22 mouse cellular contexts compared by ENCODE assay signal in the genomic region with DNA sequence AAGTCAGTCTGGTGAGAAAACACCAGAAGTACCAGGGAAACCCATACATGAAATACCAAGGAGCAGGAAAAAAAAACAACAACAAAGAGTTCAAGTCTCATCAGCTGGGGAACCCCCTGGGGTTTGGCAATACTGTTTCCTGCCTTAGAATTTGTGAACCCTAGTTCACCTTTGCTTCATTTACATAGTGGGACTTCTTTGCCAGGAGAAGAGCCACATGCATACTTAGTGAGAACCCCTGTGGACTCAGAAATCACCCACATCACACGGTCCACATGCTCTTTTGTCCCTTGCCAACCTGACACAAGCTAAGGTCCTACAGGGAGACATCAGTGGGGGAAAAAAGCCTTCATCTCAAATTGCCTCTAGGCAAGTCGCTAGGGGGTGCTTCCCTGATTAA. TPM values are rescaled to one million over a fixed set of nuclear protein-coding genes. Genes with fewer than 3 reads are reported as not detected.
DNase-seq lines count a peak whose midpoint lies in the region; ATAC-seq lines count a peak whose summit lies in the region.
"Had no signal": no experiment of that assay in that cellular context is flagged by ENCODE, and none has a peak within 500 bp of the region (broad histone marks: within the 10 kb centered on the region; RNA-seq: fewer than 3 reads in every experiment).

No protein-coding gene starts in this region.

- peak; percentile 37 for DNase-seq in A20 (ENCODE audit: low read depth, low spot score)
- DNase-seq in CD4-positive, CD25-positive, alpha-beta regulatory T cell, adult 2 months (ENCODE audit: low read depth, low spot score) = peak; percentile 70
- peak; percentile 70 for DNase-seq in R1 (ENCODE audit: low read depth, low spot score)
- no peak for DNase-seq in gastrocnemius, postnatal 25 days
- no peak for DNase-seq in lung, postnatal 36 days
- no peak for DNase-seq in adrenal gland, postnatal 25 days
- DNase-seq: adrenal gland, adult 2 months; B cell, adult 2 months; cerebellum, adult 2 months; cerebellum, postnatal 14 days; gastrocnemius, postnatal 14 days; heart, adult 18-20 months; kidney, adult 2 months; liver; lung, adult 2 months; lung, postnatal 14 days; right cerebral cortex, postnatal 14 days; thymus, postnatal 4 days had no signal

- ATAC-seq in inflammation-experienced regulatory T-cells, adult 6 months = peak; percentile 86
- ATAC-seq: forebrain, embryonic 16.5 days; intestine, embryonic 15.5 days; midbrain, embryonic 15.5 days had no signal

RNA-seq across cellular contexts. Expression of a gene that starts 10.6 kb away (rescaled TPM):
- polyA plus RNA-seq in inflammation-experienced regulatory T-cells, adult 6 months (2017; shearing (Covaris generic)) = 10 to 100 TPM; 29.9 to 31.2 (median 30.7) TPM
- total RNA-seq in gastrocnemius, postnatal 25 days (2021) = 10 to 100 TPM in 1 of 2 experiments, 1 to 10 TPM in 1; 8.9 to 21.8 TPM
- total RNA-seq in adrenal gland, postnatal 25 days (2021) = 63.3 and 69.1 TPM in 2 replicates

RNA-seq across cellular contexts. Expression of a gene that starts 51.2 kb away (rescaled TPM):
- 1 to 10 TPM; 6.1 to 7.8 (median 7.5) TPM for polyA plus RNA-seq in inflammation-experienced regulatory T-cells, adult 6 months (2017; shearing (Covaris generic))
- 1 to 10 TPM; 1.6 to 2.9 TPM for total RNA-seq in gastrocnemius, postnatal 25 days (2021)
- 2.6 and 3.1 TPM in 2 replicates for total RNA-seq in adrenal gland, postnatal 25 days (2021)

Comparison
In these comparisons a context has a peak if more than half of its experiments do, and no peak if none do; other contexts are left out.
1. DNase-seq: peak in A20 (single experiment), CD4-positive, CD25-positive, alpha-beta regulatory T cell, adult 2 months (single experiment) and R1 (single experiment); none in gastrocnemius, postnatal 25 days (single experiment), lung, postnatal 36 days (single experiment) and adrenal gland, postnatal 25 days (single experiment).